Mouse (Mus musculus) cerebellum, adult 2 months (tissue): ENCODE data around the gene Tmem184b. TPM values are rescaled to one million over a fixed set of nuclear protein-coding genes. Genes with fewer than 3 reads are reported as not detected.

Experiments used
- DNase-seq, 2 experiments: peaks; one replicate each; pipeline ENCODE4 v3.0.0; 2021
- H3K27ac ChIP-seq: fragments of 200-500 bp; 2 replicates; pipeline ENCODE4 v1.5.1; 2012; ENCODE audit warnings: low read length, control low read depth, inconsistent platforms; ENCODE audit not compliant: insufficient read depth
- H3K27me3 ChIP-seq: fragments of 200-500 bp; 2 replicates; pipeline ENCODE4 v1.6.1; 2012; ENCODE audit warnings: inconsistent platforms, mild to moderate bottlenecking, low read length, moderate library complexity; ENCODE audit not compliant: control insufficient read depth, insufficient read depth
- H3K4me1 ChIP-seq: fragments of 200-500 bp; 2 replicates; pipeline ENCODE4 v1.6.1; 2011; ENCODE audit warnings: low read length; ENCODE audit not compliant: control insufficient read depth, insufficient read depth
- H3K4me3 ChIP-seq: fragments of 200-500 bp; replicated peaks from 2 replicates; pipeline ENCODE3; 2011; ENCODE audit warnings: mild to moderate bottlenecking, low read depth, low read length, control low read depth; ENCODE audit not compliant: insufficient read depth
- CTCF ChIP-seq: fragments of 200-500 bp; IDR thresholded peaks from 2 replicates; pipeline ENCODE4 v1.5.1; 2011; ENCODE audit warnings: low read depth, mild to moderate bottlenecking, control low read depth, low read length, moderate library complexity, borderline replicate concordance; ENCODE audit not compliant: insufficient read depth
- POLR2A ChIP-seq: fragments of 200-500 bp; IDR thresholded peaks from 2 replicates; pipeline ENCODE4 v1.6.1; 2011; ENCODE audit warnings: low read length, control low read depth, borderline replicate concordance; ENCODE audit not compliant: insufficient read depth
- WGBS: fragments of 180-500 bp; shearing (Covaris S2); methylation state at CpG from one replicate; pipeline ENCODE4 v1.1.7; 2018; 5-methylcytosine and 5-hydroxymethylcytosine counted together
- polyA plus RNA-seq: library from polyadenylated mRNA; depleted of rRNA; stranded (reverse); fragments of >200 nt; gene quantifications from 2 replicates; pipeline ENCODE4 v1.2.3, GENCODE M21; 2012

Gene Tmem184b
- polyA plus RNA-seq, 1 experiment: 88.5 TPM

DNA sequence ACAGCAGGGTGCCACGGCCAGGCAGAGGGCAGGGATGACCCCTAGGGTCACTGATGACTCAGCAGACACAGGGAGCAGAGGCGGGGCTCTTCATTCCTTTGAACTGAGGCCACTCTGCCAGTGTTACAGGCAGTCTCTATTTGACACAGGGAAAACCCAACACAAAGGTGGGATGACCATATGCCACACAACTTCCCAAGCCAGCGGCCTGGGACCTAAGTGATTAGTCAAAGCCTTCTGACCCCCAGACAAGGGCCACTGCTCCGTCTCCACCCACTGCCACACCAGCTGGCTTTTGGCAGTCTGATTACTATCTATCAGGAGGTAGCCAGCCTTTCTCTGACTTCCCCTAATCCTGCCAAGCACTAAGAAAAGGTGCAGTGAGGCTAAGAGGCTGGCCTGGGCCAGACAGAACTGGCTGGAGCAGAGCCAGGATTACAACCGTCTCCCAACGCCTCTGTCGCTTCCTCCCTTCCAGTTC is 31.9 kb upstream of the Tmem184b start:
- WGBS: 17% methylated on average over 7 of the region's 7 CpGs
- TF ChIP-seq CTCF (no peak), POLR2A (no peak)
- no peaks in the 10 kb centered on the region for H3K27me3 ChIP-seq
- peaks cover 63% of the 10 kb centered on the region for H3K4me1 ChIP-seq
- peak in 1 of 2 experiments; percentile 33 for DNase-seq
- H3K4me3 ChIP-seq: no peak overlapping the region
- no peak overlapping the region for H3K27ac ChIP-seq

DNA sequence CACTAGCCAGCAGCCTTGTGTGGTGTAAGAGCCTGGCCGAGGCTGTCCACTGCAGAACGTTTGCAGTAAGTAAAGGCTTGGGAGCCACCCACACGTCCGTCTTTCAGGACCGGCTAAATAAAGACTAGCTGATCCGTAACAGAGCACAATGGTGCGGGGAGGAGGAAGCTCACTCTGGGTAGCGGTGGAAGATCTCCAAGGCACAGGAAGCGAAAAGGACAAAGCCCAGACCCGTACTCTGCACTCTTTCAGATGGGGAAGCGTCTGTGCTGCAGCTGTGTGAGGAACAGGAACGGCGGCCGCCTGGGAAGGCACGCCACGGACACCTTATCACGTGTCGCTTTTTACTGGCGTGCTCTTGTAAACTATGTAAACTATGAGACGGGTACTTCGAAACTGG is 29.5 kb upstream of the Tmem184b start:
- Histone ChIP-seq H3K4me1 (peaks cover 46% of the 10 kb centered on the region), H3K27ac (0 out of 2 replicates have a peak overlapping the region, but pooled peaks have one; percentile 20), H3K27me3 (no peaks in the 10 kb centered on the region), H3K4me3 (no peak overlapping the region)
- DNase-seq: peak in 1 of 2 experiments; percentile 28
- WGBS: 26% methylated on average over 21 of the region's 21 CpGs
- TF ChIP-seq POLR2A (no peak), CTCF (no peak)

DNA sequence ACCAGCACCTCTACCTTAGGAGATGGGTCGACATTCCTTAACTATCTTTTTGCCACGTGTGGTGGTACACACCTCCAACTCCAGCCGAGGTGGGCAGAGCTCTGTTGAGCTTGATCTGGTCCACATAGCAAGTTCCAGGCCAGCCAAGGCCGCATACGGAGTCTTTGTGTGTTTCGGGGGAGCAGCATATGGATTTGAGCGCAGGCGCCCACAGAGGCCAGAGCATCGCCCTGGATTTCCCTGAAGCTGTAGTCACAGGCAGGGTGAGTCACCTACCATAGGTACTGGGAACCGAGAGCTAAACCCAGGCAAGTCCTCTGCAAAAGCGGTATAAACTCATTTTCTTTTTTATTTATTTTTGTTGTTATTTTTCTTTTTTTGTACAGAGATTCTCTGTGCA is 29.0 kb upstream of the Tmem184b start:
- TF ChIP-seq CTCF: no peak
- TF ChIP-seq POLR2A: no peak
- H3K27me3 ChIP-seq: no peaks in the 10 kb centered on the region
- WGBS: 62% methylated on average over 11 of the region's 11 CpGs
- no peak overlapping the region for H3K27ac ChIP-seq
- no peak for DNase-seq
- no peak overlapping the region for H3K4me3 ChIP-seq
- H3K4me1 ChIP-seq: peaks cover 42% of the 10 kb centered on the region

- Histone ChIP-seq H3K27ac (no peak overlapping the region), H3K4me1 (peaks cover 38% of the 10 kb centered on the region), H3K27me3 (no peaks in the 10 kb centered on the region), H3K4me3 (no peak overlapping the region)
- no peak for TF ChIP-seq POLR2A
- 74% methylated on average over 7 of the region's 7 CpGs for WGBS
- no peak for DNase-seq
These were observed 28.6 kb upstream of the Tmem184b start for GRCm38 (mm10) chr15:79431925-79432324.

GRCm38 (mm10) chr15:79430461-79431000 is 27.2 kb upstream of the Tmem184b start:
- no peak for DNase-seq
- no peak overlapping the region for H3K4me3 ChIP-seq
- 72% methylated on average over 10 of the region's 10 CpGs for WGBS

DNA sequence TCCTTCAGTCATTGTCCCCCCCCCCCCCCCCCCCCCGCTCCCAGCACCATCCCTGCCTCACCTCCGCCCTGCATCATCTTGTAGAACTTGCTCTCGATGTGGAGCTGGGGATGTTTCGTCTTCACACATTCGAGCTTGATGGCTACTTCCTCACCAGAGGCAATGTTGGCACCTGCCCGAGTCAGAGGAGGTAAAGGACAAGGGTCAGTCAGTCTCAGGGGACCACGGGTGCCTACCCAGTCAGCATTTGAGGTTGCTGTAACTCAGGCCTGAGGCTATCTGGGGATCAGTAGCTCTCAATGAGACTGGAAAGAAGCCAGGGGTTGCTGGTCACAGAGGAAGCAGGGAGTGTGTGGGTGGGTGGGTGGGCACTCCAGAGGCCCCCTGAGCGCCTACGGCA is 26.6 kb upstream of the Tmem184b start:
- TF ChIP-seq POLR2A (no peak), CTCF (no peak)
- no peak for DNase-seq
- no peaks in the 10 kb centered on the region for H3K27me3 ChIP-seq
- H3K4me3 ChIP-seq: no peak overlapping the region
- 82% methylated on average over 9 of the region's 9 CpGs for WGBS
- peaks cover 18% of the 10 kb centered on the region for H3K4me1 ChIP-seq
- no peak overlapping the region for H3K27ac ChIP-seq

More at GRCm38 (mm10) chr15:79430461-79431000, 27.2 kb upstream of the Tmem184b start:
- no peak overlapping the region for H3K27ac ChIP-seq
- no peaks in the 10 kb centered on the region for H3K27me3 ChIP-seq
- H3K4me1 ChIP-seq: peaks cover 24% of the 10 kb centered on the region
- no peak for TF ChIP-seq CTCF
- TF ChIP-seq POLR2A: no peak

DNA sequence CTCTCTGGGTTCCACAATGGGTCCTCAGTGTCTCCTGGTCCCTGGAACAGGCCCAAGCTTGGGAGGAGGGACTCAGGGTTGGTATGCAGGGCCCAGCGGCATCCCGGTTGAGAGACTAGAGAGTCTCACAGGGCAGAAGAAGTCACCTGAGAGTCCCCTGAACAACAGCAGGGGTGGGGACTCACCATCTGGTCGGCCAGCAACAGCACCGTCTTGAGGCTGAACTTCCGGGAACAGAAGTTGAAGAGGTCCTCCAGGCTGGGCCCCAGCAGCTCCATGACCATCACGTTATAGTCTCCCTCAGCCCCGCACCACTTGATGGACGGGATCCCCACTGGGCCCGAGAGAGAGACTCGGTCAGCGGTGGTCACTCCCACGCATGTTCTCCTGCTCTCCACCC is 26.2 kb upstream of the Tmem184b start:
- peaks cover 14% of the 10 kb centered on the region for H3K4me1 ChIP-seq
- no peak overlapping the region for H3K27ac ChIP-seq
- 69% methylated on average over 12 of the region's 12 CpGs for WGBS
- DNase-seq: no peak
- TF ChIP-seq CTCF (no peak), POLR2A (no peak)
- no peak overlapping the region for H3K4me3 ChIP-seq
- no peaks in the 10 kb centered on the region for H3K27me3 ChIP-seq

GRCm38 (mm10) chr15:79428616-79429015 is 25.2 kb upstream of the Tmem184b start:
- Histone ChIP-seq H3K27me3 (no peaks in the 10 kb centered on the region), H3K4me1 (peaks cover 11% of the 10 kb centered on the region), H3K27ac (no peak overlapping the region), H3K4me3 (no peak overlapping the region)
- TF ChIP-seq CTCF (no peak), POLR2A (no peak)
- 76% methylated on average over 4 of the region's 4 CpGs for WGBS
- DNase-seq: no peak

DNA sequence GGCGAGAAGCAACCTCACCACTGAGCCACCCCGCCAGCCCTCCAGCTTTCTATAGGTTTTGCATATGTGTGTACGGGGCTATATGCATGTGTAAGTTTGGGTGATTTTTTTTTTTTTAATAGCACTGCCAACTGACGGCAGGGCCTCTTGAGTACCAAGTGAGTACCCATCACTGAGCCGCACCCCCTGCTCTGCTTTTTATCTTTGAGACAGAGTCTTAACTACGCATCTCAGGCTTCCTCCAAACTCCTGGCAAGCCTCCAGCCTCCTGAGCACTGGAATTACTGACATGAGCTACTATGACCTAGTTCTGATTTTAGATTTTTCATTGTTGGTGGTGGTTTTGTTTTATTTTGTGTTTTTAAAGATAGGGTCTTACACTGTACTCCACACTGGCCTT is 24.1 kb upstream of the Tmem184b start:
- WGBS: 67% methylated on average over 6 of the region's 6 CpGs
- no peak for TF ChIP-seq POLR2A
- no peak for TF ChIP-seq CTCF
- 0 out of 2 replicates have a peak, but pooled peaks cover 4% of the 10 kb centered on the region for H3K4me1 ChIP-seq
- no peak overlapping the region for H3K4me3 ChIP-seq
- H3K27me3 ChIP-seq: no peaks in the 10 kb centered on the region
- no peak for DNase-seq
- no peak overlapping the region for H3K27ac ChIP-seq
